Mouse (Mus musculus) intestine, embryonic 15.5 days (tissue): ENCODE results near the gene Dip2b. TPM values are rescaled to one million over a fixed set of nuclear protein-coding genes. Genes with fewer than 3 reads are reported as not detected.
A peak's percentile ranks its signal among the peaks of the same experiment; 100 is the strongest.

Source experiments
- ATAC-seq: fragments of 200-750 bp; cut with Nextera tagmentation; 2 replicates; pipeline ENCODE4 v1.8.0; 2017; ENCODE audit warnings: moderate TSS enrichment, moderate library complexity
- H3K27ac ChIP-seq: fragments of 300-500 bp; sonication (generic); 2 replicates; pipeline ENCODE4 v1.5.1; 2015; ENCODE audit warnings: mild to moderate bottlenecking, inconsistent platforms
- H3K27me3 ChIP-seq: fragments of 300-500 bp; sonication (generic); replicated peaks from 2 replicates; pipeline ENCODE4 v1.6.1; 2015; ENCODE audit warnings: inconsistent platforms
- H3K36me3 ChIP-seq: fragments of 300-500 bp; sonication (generic); 2 replicates; pipeline ENCODE4 v1.6.1; 2015; ENCODE audit warnings: inconsistent platforms
- H3K4me1 ChIP-seq: fragments of 300-500 bp; sonication (generic); replicated peaks from 2 replicates; pipeline ENCODE4 v1.6.1; 2015; ENCODE audit warnings: inconsistent platforms
- H3K4me2 ChIP-seq: fragments of 300-500 bp; sonication (generic); replicated peaks from 2 replicates; pipeline ENCODE4 v1.6.1; 2015; ENCODE audit warnings: mild to moderate bottlenecking, inconsistent platforms
- H3K4me3 ChIP-seq: fragments of 300-500 bp; sonication (generic); replicated peaks from 2 replicates; pipeline ENCODE4 v1.5.1; 2015; ENCODE audit warnings: inconsistent platforms
- H3K9ac ChIP-seq: fragments of 300-500 bp; sonication (generic); 2 replicates; pipeline ENCODE4 v1.6.1; 2015; ENCODE audit warnings: inconsistent platforms
- H3K9me3 ChIP-seq: fragments of 300-500 bp; sonication (generic); 2 replicates; pipeline ENCODE4 v1.6.1; 2016; ENCODE audit warnings: inconsistent platforms
- WGBS: fragments of 180-500 bp; shearing (Covaris S2); methylation state at CpG from one replicate; pipeline ENCODE4 v1.1.7; 2015; 5-methylcytosine and 5-hydroxymethylcytosine counted together
- polyA plus RNA-seq: library from polyadenylated mRNA; unstranded; fragments of >200 nt; fragmentation: Nextera tagmentation; extraction: Ambion mirVana; gene quantifications from 2 replicates; pipeline ENCODE4 v1.2.1, GENCODE M21; 2015

The Dip2b gene
- polyA plus RNA-seq, 1 experiment from 2014 or later, result 7.6 TPM

GRCm38 (mm10) chr15:100074754-100075153 lies 36.3 kb downstream of the Dip2b start:
- no peak overlapping the region for H3K9ac ChIP-seq
- no peak overlapping the region for H3K27ac ChIP-seq
- H3K9me3 ChIP-seq, result no peaks in the 10 kb centered on the region
- no peak for ATAC-seq
- no peak overlapping the region for H3K4me3 ChIP-seq
- no peaks in the 10 kb centered on the region for H3K27me3 ChIP-seq
- WGBS, result 14% methylated on average over 8 of the region's 8 CpGs
- H3K4me2 ChIP-seq, result no peak overlapping the region
- H3K4me1 ChIP-seq, result peaks cover 21% of the 10 kb centered on the region
- H3K36me3 ChIP-seq, result no peaks in the 10 kb centered on the region

- ATAC-seq, result no peak
- Histone ChIP-seq H3K9me3 (no peaks in the 10 kb centered on the region), H3K4me1 (peaks cover 18% of the 10 kb centered on the region), H3K9ac (no peak overlapping the region), H3K4me2 (no peak overlapping the region), H3K27me3 (no peaks in the 10 kb centered on the region), H3K27ac (no peak overlapping the region), H3K36me3 (no peaks in the 10 kb centered on the region), H3K4me3 (no peak overlapping the region)
- WGBS, result 83% methylated on average over 4 of the region's 4 CpGs
These were observed 37.9 kb downstream of the Dip2b start for GRCm38 (mm10) chr15:100076362-100076761.

DNA sequence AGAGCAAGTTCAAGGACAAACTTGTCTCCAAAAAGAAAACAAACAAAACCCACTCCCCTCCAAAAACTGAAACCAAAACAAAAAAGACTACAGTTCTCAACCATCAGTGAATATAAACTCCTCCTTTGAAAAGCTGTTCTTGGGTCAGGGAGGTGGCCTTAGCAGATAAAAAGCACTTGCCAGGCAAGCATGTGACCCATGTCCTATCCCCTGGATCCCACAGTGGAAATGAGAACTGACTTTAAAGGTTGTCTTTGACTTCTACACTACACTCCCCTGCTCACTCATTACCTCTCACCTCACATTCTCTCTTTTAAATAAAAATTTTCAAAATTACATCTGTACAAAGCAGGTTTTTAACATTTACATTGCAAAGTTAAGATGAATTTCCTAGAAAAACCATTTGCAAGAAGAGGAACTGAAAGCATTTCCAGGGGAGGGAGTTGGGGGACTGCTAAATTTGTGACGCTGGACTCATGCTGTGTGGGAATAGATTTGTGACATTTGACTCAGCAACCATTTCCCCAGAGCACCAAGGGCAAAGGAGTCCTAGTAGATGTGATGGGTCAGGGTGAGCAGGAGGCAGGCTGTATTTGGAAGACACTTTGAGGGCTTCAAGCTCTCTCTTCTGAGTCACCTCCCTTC lies 42.5 kb downstream of the Dip2b start:
- ATAC-seq, result no peak
- Histone ChIP-seq H3K4me2 (no peak overlapping the region), H3K4me1 (peaks cover 12% of the 10 kb centered on the region), H3K36me3 (no peaks in the 10 kb centered on the region), H3K9ac (no peak overlapping the region), H3K4me3 (no peak overlapping the region), H3K27ac (no peak overlapping the region), H3K27me3 (no peaks in the 10 kb centered on the region), H3K9me3 (no peaks in the 10 kb centered on the region)
- whole genome bisulfite sequencing, result 77% methylated on average over 1 of the region's 1 CpGs

GRCm38 (mm10) chr15:100081478-100081998 lies 43.1 kb downstream of the Dip2b start:
- no peaks in the 10 kb centered on the region for H3K36me3 ChIP-seq
- no peak overlapping the region for H3K9ac ChIP-seq
- no peaks in the 10 kb centered on the region for H3K9me3 ChIP-seq
- no peaks in the 10 kb centered on the region for H3K27me3 ChIP-seq
- peaks cover 12% of the 10 kb centered on the region for H3K4me1 ChIP-seq
- H3K4me3 ChIP-seq, result no peak overlapping the region
- no peak for ATAC-seq
- H3K27ac ChIP-seq, result peak overlapping the region; percentile 0; the same call in 1 of the 2 replicates
- 85% methylated on average over 6 of the region's 6 CpGs for WGBS
- H3K4me2 ChIP-seq, result no peak overlapping the region

DNA sequence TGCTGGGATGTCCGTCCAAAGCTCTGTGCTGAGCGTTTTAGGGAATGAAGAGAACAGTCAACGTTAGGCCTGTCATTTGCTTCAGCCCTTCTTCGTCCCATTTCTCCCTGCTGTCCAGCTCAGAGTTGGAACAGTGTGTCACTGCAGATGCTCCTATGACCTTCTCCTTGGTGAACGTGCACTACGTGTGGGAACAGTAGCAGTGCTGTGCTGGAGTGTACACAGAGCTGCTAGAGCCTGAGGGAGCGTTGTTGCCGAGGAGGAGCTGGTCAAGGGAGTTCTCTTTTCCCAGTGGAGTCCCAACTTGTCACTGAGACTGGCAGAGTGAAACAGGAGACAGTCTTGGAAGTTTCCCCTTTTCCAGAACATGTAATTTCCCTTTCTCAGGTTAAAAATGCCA lies 43.6 kb downstream of the Dip2b start:
- H3K4me1 ChIP-seq, result peaks cover 12% of the 10 kb centered on the region
- H3K4me3 ChIP-seq, result no peak overlapping the region
- no peaks in the 10 kb centered on the region for H3K27me3 ChIP-seq
- no peaks in the 10 kb centered on the region for H3K36me3 ChIP-seq
- ATAC-seq, result peak; percentile 52
- peak overlapping the region; percentile 0; the same call in 1 of the 2 replicates for H3K27ac ChIP-seq
- H3K4me2 ChIP-seq, result no peak overlapping the region
- H3K9ac ChIP-seq, result no peak overlapping the region
- H3K9me3 ChIP-seq, result no peaks in the 10 kb centered on the region
- WGBS, result 64% methylated on average over 8 of the region's 8 CpGs

GRCm38 (mm10) chr15:100082733-100083132 lies 44.3 kb downstream of the Dip2b start:
- Histone ChIP-seq H3K9me3 (no peaks in the 10 kb centered on the region), H3K27ac (0 out of 2 replicates have a peak overlapping the region, but pooled peaks have one; percentile 3), H3K4me1 (peaks cover 14% of the 10 kb centered on the region), H3K27me3 (no peaks in the 10 kb centered on the region), H3K36me3 (no peaks in the 10 kb centered on the region), H3K4me2 (no peak overlapping the region), H3K4me3 (no peak overlapping the region), H3K9ac (no peak overlapping the region)
- WGBS, result 87% methylated on average over 5 of the region's 5 CpGs
- ATAC-seq, result no peak

DNA sequence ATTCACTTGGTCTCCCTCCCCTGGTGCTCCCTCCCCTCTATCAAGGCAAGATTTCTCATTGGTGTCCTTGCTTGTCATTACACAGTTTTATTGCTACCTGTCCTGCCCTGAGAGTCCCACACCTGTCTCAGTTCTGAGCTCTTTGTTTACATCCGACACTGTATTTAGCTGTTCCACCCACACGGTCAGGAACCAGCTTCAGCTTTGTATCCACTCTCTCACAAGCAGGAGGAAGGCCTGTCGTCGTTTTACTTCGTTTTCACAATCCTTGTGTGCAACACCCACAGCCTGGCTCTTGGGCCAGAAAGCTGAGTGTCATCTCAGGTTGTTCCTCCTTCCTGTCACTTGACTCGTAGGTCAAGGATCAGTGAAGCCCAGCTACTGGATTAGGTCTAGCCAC lies 45.4 kb downstream of the Dip2b start:
- ATAC-seq, result peak; percentile 40; the same call in 1 of the 2 replicates
- H3K36me3 ChIP-seq, result no peaks in the 10 kb centered on the region
- peaks cover 23% of the 10 kb centered on the region for H3K4me1 ChIP-seq
- 55% methylated on average over 6 of the region's 6 CpGs for WGBS
- H3K9me3 ChIP-seq, result no peaks in the 10 kb centered on the region
- no peak overlapping the region for H3K27ac ChIP-seq
- H3K9ac ChIP-seq, result no peak overlapping the region
- no peak overlapping the region for H3K4me3 ChIP-seq
- no peaks in the 10 kb centered on the region for H3K27me3 ChIP-seq
- H3K4me2 ChIP-seq, result no peak overlapping the region

DNA sequence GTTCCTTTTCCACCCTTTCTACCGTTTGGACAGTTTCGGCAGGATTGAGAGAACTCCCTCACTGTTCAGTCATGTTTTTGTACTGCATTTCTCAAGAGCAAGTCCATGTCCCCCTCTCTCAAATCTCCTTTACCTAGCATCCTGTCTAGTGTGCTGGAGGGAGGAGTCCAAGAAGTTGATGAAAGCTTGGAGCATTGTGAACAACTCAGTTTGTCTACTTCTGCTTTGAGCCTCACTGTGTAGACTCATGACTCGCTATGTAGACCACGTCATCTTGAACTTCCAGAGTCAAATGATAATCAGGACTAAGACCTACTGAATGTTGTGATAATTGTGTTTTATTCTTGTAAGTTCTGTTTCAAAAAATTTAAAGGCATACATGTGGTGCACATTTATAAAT lies 46.4 kb downstream of the Dip2b start:
- Histone ChIP-seq H3K9me3 (no peaks in the 10 kb centered on the region), H3K9ac (no peak overlapping the region), H3K4me2 (no peak overlapping the region), H3K4me1 (peaks cover 28% of the 10 kb centered on the region), H3K27ac (no peak overlapping the region), H3K36me3 (no peaks in the 10 kb centered on the region), H3K4me3 (no peak overlapping the region), H3K27me3 (no peaks in the 10 kb centered on the region)
- WGBS, result 81% methylated on average over 4 of the region's 4 CpGs
- ATAC-seq, result no peak

GRCm38 (mm10) chr15:100088021-100088420 lies 49.6 kb downstream of the Dip2b start:
- Histone ChIP-seq H3K9me3 (no peaks in the 10 kb centered on the region), H3K4me3 (no peak overlapping the region), H3K27me3 (no peaks in the 10 kb centered on the region), H3K9ac (no peak overlapping the region), H3K4me2 (no peak overlapping the region), H3K36me3 (no peaks in the 10 kb centered on the region), H3K27ac (peak overlapping the region; percentile 27; the same call in 1 of the 2 replicates), H3K4me1 (peaks cover 26% of the 10 kb centered on the region)
- ATAC-seq, result peak; percentile 68
- 66% methylated on average over 7 of the region's 7 CpGs for WGBS

GRCm38 (mm10) chr15:100089645-100090053 lies 51.2 kb downstream of the Dip2b start:
- Histone ChIP-seq H3K4me3 (no peak overlapping the region), H3K27me3 (no peaks in the 10 kb centered on the region), H3K4me1 (peaks cover 25% of the 10 kb centered on the region), H3K27ac (0 out of 2 replicates have a peak overlapping the region, but pooled peaks have one; percentile 7), H3K4me2 (no peak overlapping the region), H3K36me3 (no peaks in the 10 kb centered on the region), H3K9ac (no peak overlapping the region), H3K9me3 (no peaks in the 10 kb centered on the region)
- ATAC-seq, result peak; percentile 76
- 29% methylated on average over 8 of the region's 8 CpGs for WGBS

DNA sequence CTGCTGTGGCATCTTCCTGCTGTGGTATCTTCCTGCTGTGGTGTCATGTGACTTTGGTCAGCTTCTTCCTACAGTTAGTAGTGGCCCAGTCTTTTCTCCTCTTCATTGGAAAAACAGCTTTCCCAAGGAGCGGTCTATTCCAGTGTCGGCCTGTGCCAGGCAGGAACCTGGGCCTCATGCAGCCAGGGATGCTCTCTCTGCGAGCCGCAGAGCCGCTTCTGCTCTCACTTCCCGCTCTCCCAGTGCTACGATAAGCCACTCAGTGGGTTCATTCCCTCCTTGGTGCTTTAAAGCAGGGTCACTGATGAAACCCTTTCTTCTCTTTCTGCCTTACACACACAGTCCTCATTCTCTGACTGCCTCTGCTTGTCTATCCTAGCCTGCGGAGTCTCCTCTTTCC lies 53.4 kb downstream of the Dip2b start:
- H3K4me2 ChIP-seq, result peak overlapping the region; percentile 30
- H3K27ac ChIP-seq, result no peak overlapping the region
- 59% methylated on average over 8 of the region's 8 CpGs for WGBS
- peaks cover 25% of the 10 kb centered on the region for H3K4me1 ChIP-seq
- H3K27me3 ChIP-seq, result no peaks in the 10 kb centered on the region
- no peaks in the 10 kb centered on the region for H3K36me3 ChIP-seq
- H3K9ac ChIP-seq, result peak overlapping the region; percentile 13; the same call in 1 of the 2 replicates
- no peaks in the 10 kb centered on the region for H3K9me3 ChIP-seq
- no peak for ATAC-seq
- H3K4me3 ChIP-seq, result no peak overlapping the region

DNA sequence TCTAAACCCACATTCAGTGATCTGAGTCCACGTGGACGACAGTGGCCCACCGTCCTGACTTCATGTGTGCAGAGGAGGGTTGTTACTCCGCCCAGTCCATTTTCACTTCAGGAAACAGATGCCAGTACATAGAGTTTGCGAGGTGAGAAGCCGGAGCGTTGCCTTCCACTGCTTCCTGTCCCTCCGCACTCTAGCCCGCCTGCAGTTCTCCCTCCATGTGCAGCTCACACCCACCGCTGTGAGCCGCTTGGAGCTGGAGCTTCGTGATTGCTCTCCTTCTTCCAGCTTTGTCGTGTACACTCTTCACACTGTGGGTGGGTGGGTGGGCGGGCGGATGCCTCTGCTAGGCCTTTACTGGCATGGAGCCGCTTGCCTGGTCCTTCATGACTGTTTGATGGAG lies 53.8 kb downstream of the Dip2b start:
- peaks cover 25% of the 10 kb centered on the region for H3K4me1 ChIP-seq
- H3K4me3 ChIP-seq, result no peak overlapping the region
- no peaks in the 10 kb centered on the region for H3K36me3 ChIP-seq
- 45% methylated on average over 16 of the region's 16 CpGs for WGBS
- no peak for ATAC-seq
- no peak overlapping the region for H3K27ac ChIP-seq
- H3K9me3 ChIP-seq, result no peaks in the 10 kb centered on the region
- no peaks in the 10 kb centered on the region for H3K27me3 ChIP-seq
- peak overlapping the region; percentile 13; the same call in 1 of the 2 replicates for H3K9ac ChIP-seq
- H3K4me2 ChIP-seq, result peak overlapping the region; percentile 30
